Mouse (Mus musculus): Measurements from ENCODE around the gene Slc13a1. TPM values are rescaled to one million over a fixed set of nuclear protein-coding genes. Genes with fewer than 3 reads are reported as not detected.

Slc13a1 gene
- polyA plus RNA-seq, 1 experiment from 2014 or later: 0.07 TPM

GRCm38 (mm10) chr6:24159795-24160194 is 8.1 kb downstream of the Slc13a1 start:
- no peak for ATAC-seq (ENCODE audit: borderline replicate concordance, extremely low read depth, low FRiP score, low TSS enrichment)
- Histone ChIP-seq H3K4me3 (no peak overlapping the region), H3K27me3 (no peaks in the 10 kb centered on the region), H3K9ac (no peak overlapping the region), H3K27ac (no peak overlapping the region), H3K4me1 (no peaks in the 10 kb centered on the region), H3K36me3 (no peaks in the 10 kb centered on the region), H3K9me3 (no peaks in the 10 kb centered on the region), H3K4me2 (no peak overlapping the region)
- WGBS: 69% methylated on average over 1 of the region's 1 CpGs

- no peak overlapping the region for H3K4me3 ChIP-seq
- no peak overlapping the region for H3K9ac ChIP-seq
- H3K36me3 ChIP-seq: no peaks in the 10 kb centered on the region
- no peak overlapping the region for H3K4me2 ChIP-seq
- WGBS: 68% methylated on average over 4 of the region's 4 CpGs
- no peaks in the 10 kb centered on the region for H3K27me3 ChIP-seq
- no peak overlapping the region for H3K27ac ChIP-seq
- ATAC-seq (ENCODE audit: borderline replicate concordance, extremely low read depth, low FRiP score, low TSS enrichment): no peak
- H3K4me1 ChIP-seq: no peaks in the 10 kb centered on the region
- H3K9me3 ChIP-seq: no peaks in the 10 kb centered on the region
These were observed 13.0 kb downstream of the Slc13a1 start for GRCm38 (mm10) chr6:24154901-24155300.

- no peak overlapping the region for H3K4me3 ChIP-seq
- H3K36me3 ChIP-seq: no peaks in the 10 kb centered on the region
- H3K4me2 ChIP-seq: no peak overlapping the region
- no peak overlapping the region for H3K27ac ChIP-seq
- no peaks in the 10 kb centered on the region for H3K9me3 ChIP-seq
- 86% methylated on average over 4 of the region's 4 CpGs for WGBS
- H3K4me1 ChIP-seq: no peaks in the 10 kb centered on the region
- no peak for ATAC-seq (ENCODE audit: borderline replicate concordance, extremely low read depth, low FRiP score, low TSS enrichment)
- no peaks in the 10 kb centered on the region for H3K27me3 ChIP-seq
- H3K9ac ChIP-seq: no peak overlapping the region
These were observed 34.9 kb downstream of the Slc13a1 start for GRCm38 (mm10) chr6:24132951-24133350.

- Histone ChIP-seq H3K27ac (no peak overlapping the region), H3K36me3 (no peaks in the 10 kb centered on the region), H3K9me3 (no peaks in the 10 kb centered on the region), H3K4me1 (no peaks in the 10 kb centered on the region), H3K4me3 (no peak overlapping the region), H3K4me2 (no peak overlapping the region), H3K27me3 (no peaks in the 10 kb centered on the region), H3K9ac (no peak overlapping the region)
- no peak for ATAC-seq (ENCODE audit: borderline replicate concordance, extremely low read depth, low FRiP score, low TSS enrichment)
These were observed 45.3 kb downstream of the Slc13a1 start for GRCm38 (mm10) chr6:24122632-24123031.

GRCm38 (mm10) chr6:24111614-24112013 is 56.3 kb downstream of the Slc13a1 start:
- H3K4me2 ChIP-seq: no peak overlapping the region
- H3K27ac ChIP-seq: no peak overlapping the region
- no peaks in the 10 kb centered on the region for H3K9me3 ChIP-seq
- H3K9ac ChIP-seq: no peak overlapping the region
- no peaks in the 10 kb centered on the region for H3K36me3 ChIP-seq
- H3K27me3 ChIP-seq: no peaks in the 10 kb centered on the region
- ATAC-seq (ENCODE audit: borderline replicate concordance, extremely low read depth, low FRiP score, low TSS enrichment): no peak
- no peak overlapping the region for H3K4me3 ChIP-seq
- no peaks in the 10 kb centered on the region for H3K4me1 ChIP-seq
- WGBS: 86% methylated on average over 8 of the region's 8 CpGs

- H3K27me3 ChIP-seq: no peaks in the 10 kb centered on the region
- H3K4me2 ChIP-seq: no peak overlapping the region
- H3K4me1 ChIP-seq: no peaks in the 10 kb centered on the region
- H3K27ac ChIP-seq: no peak overlapping the region
- no peak overlapping the region for H3K9ac ChIP-seq
- no peak for ATAC-seq (ENCODE audit: borderline replicate concordance, extremely low read depth, low FRiP score, low TSS enrichment)
- H3K4me3 ChIP-seq: no peak overlapping the region
- no peaks in the 10 kb centered on the region for H3K36me3 ChIP-seq
- H3K9me3 ChIP-seq: no peaks in the 10 kb centered on the region
- 87% methylated on average over 4 of the region's 4 CpGs for WGBS
These were observed 59.4 kb downstream of the Slc13a1 start for GRCm38 (mm10) chr6:24108471-24108870.

GRCm38 (mm10) chr6:24106157-24106556 is 61.7 kb downstream of the Slc13a1 start:
- H3K4me2 ChIP-seq: no peak overlapping the region
- no peaks in the 10 kb centered on the region for H3K9me3 ChIP-seq
- 59% methylated on average over 3 of the region's 3 CpGs for WGBS
- no peaks in the 10 kb centered on the region for H3K36me3 ChIP-seq
- no peak overlapping the region for H3K9ac ChIP-seq
- no peak overlapping the region for H3K4me3 ChIP-seq
- H3K27ac ChIP-seq: no peak overlapping the region
- no peak for ATAC-seq (ENCODE audit: borderline replicate concordance, extremely low read depth, low FRiP score, low TSS enrichment)
- no peaks in the 10 kb centered on the region for H3K4me1 ChIP-seq
- no peaks in the 10 kb centered on the region for H3K27me3 ChIP-seq

GRCm38 (mm10) chr6:24105681-24106080 is 62.2 kb downstream of the Slc13a1 start:
- no peaks in the 10 kb centered on the region for H3K27me3 ChIP-seq
- no peak overlapping the region for H3K9ac ChIP-seq
- no peak for ATAC-seq (ENCODE audit: borderline replicate concordance, extremely low read depth, low FRiP score, low TSS enrichment)
- no peak overlapping the region for H3K4me3 ChIP-seq
- no peaks in the 10 kb centered on the region for H3K4me1 ChIP-seq
- no peak overlapping the region for H3K4me2 ChIP-seq
- H3K9me3 ChIP-seq: no peaks in the 10 kb centered on the region
- H3K36me3 ChIP-seq: no peaks in the 10 kb centered on the region
- no peak overlapping the region for H3K27ac ChIP-seq
- 56% methylated on average over 5 of the region's 5 CpGs for WGBS

GRCm38 (mm10) chr6:24101281-24101680 is 66.6 kb downstream of the Slc13a1 start:
- Histone ChIP-seq H3K4me3 (no peak overlapping the region), H3K4me2 (no peak overlapping the region), H3K9me3 (no peaks in the 10 kb centered on the region), H3K4me1 (no peaks in the 10 kb centered on the region), H3K9ac (no peak overlapping the region), H3K27me3 (no peaks in the 10 kb centered on the region), H3K36me3 (no peaks in the 10 kb centered on the region), H3K27ac (no peak overlapping the region)
- WGBS: 76% methylated on average over 1 of the region's 1 CpGs
- no peak for ATAC-seq (ENCODE audit: borderline replicate concordance, extremely low read depth, low FRiP score, low TSS enrichment)

- no peak overlapping the region for H3K27ac ChIP-seq
- H3K9ac ChIP-seq: no peak overlapping the region
- H3K27me3 ChIP-seq: no peaks in the 10 kb centered on the region
- no peak overlapping the region for H3K4me3 ChIP-seq
- no peaks in the 10 kb centered on the region for H3K4me1 ChIP-seq
- H3K36me3 ChIP-seq: no peaks in the 10 kb centered on the region
- 62% methylated on average over 5 of the region's 5 CpGs for WGBS
- H3K9me3 ChIP-seq: no peaks in the 10 kb centered on the region
- ATAC-seq (ENCODE audit: borderline replicate concordance, extremely low read depth, low FRiP score, low TSS enrichment): no peak
- H3K4me2 ChIP-seq: no peak overlapping the region
These were observed 67.2 kb downstream of the Slc13a1 start for GRCm38 (mm10) chr6:24100705-24101104.

- Histone ChIP-seq H3K4me1 (no peaks in the 10 kb centered on the region), H3K36me3 (no peaks in the 10 kb centered on the region), H3K27me3 (no peaks in the 10 kb centered on the region), H3K9ac (no peak overlapping the region), H3K27ac (no peak overlapping the region), H3K4me2 (no peak overlapping the region), H3K4me3 (no peak overlapping the region), H3K9me3 (no peaks in the 10 kb centered on the region)
- ATAC-seq (ENCODE audit: borderline replicate concordance, extremely low read depth, low FRiP score, low TSS enrichment): no peak
These were observed 70.5 kb downstream of the Slc13a1 start for GRCm38 (mm10) chr6:24097400-24097799.

- 42% methylated on average over 2 of the region's 2 CpGs for WGBS
- no peak for ATAC-seq (ENCODE audit: borderline replicate concordance, extremely low read depth, low FRiP score, low TSS enrichment)
These were observed 91.8 kb downstream of the Slc13a1 start for GRCm38 (mm10) chr6:24076089-24076488.

GRCm38 (mm10) chr6:24072804-24073203 is 95.1 kb downstream of the Slc13a1 start:
- Histone ChIP-seq H3K27me3 (no peaks in the 10 kb centered on the region), H3K4me1 (no peaks in the 10 kb centered on the region), H3K9ac (no peak overlapping the region), H3K4me2 (no peak overlapping the region), H3K4me3 (no peak overlapping the region), H3K9me3 (no peaks in the 10 kb centered on the region), H3K36me3 (no peaks in the 10 kb centered on the region), H3K27ac (no peak overlapping the region)
- no peak for ATAC-seq (ENCODE audit: borderline replicate concordance, extremely low read depth, low FRiP score, low TSS enrichment)
- 62% methylated on average over 4 of the region's 4 CpGs for WGBS

More at GRCm38 (mm10) chr6:24076089-24076488, 91.8 kb downstream of the Slc13a1 start:
- Histone ChIP-seq H3K4me1 (no peaks in the 10 kb centered on the region), H3K9ac (no peak overlapping the region), H3K4me3 (no peak overlapping the region), H3K4me2 (no peak overlapping the region), H3K27me3 (no peaks in the 10 kb centered on the region), H3K9me3 (no peaks in the 10 kb centered on the region), H3K27ac (no peak overlapping the region), H3K36me3 (no peaks in the 10 kb centered on the region)
